Mouse (Mus musculus) liver, postnatal 0 days (tissue): ENCODE data around the gene Pcdh17.

Experiments used
- CTCF ChIP-seq: sonication (generic); IDR thresholded peaks from 2 replicates; pipeline ENCODE4 v1.5.1; 2016; ENCODE audit warnings: antibody characterized with exemption, low read depth
- EP300 ChIP-seq: IDR thresholded peaks from 2 replicates; pipeline ENCODE4 v1.6.1; 2016; ENCODE audit warnings: antibody characterized with exemption, low read depth, mild to moderate bottlenecking

DNA sequence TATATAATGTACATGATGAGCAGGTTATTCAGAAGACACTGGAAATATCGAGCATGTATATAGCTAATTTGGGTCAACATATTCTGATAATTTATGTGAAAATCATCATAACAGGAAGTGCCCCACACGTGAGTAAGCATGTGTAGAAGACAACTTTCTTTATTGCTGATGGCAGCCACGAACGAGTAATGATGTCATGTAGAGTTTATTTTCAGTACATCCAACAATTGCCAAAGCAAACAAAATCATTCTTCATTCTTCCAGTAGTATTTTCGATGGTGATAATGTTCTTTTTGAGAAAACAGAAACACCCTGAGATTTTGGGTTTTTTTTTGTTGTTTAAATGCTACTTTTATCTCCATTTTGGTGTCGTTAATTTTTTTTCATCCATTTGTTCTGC, 37.2 kb downstream of the Pcdh17 start:
- TF ChIP-seq CTCF (no peak), EP300 (no peak)
